ENCODE assay signal across 8 mouse cellular contexts in genomic region chr4:138561986-138562385, GRCm38 (mm10).
A peak's percentile ranks its signal among the peaks of the same experiment; 100 is the strongest.
DNase-seq lines count a peak whose midpoint lies in the region; ATAC-seq and TF ChIP-seq lines count a peak whose summit lies in the region.

No protein-coding gene starts in this region.

- H3K4me2 ChIP-seq in forebrain, embryonic 13.5 days, result no peak overlapping the region
- H3K4me2 ChIP-seq in lung, embryonic 15.5 days, result no peak overlapping the region

- no peak overlapping the region for H3K9ac ChIP-seq in forebrain, embryonic 13.5 days
- H3K9ac ChIP-seq in lung, embryonic 15.5 days, result no peak overlapping the region

- 14% methylated on average over 8 of the region's 8 CpGs for WGBS in forebrain, embryonic 13.5 days
- 13% methylated on average over 8 of the region's 8 CpGs for WGBS in large intestine, adult 2 months
- 4% methylated on average over 8 of the region's 8 CpGs for whole genome bisulfite sequencing in lung, embryonic 15.5 days

- ATAC-seq in forebrain, embryonic 13.5 days, result peak; percentile 90
- ATAC-seq in lung, embryonic 15.5 days (ENCODE audit: borderline replicate concordance, extremely low read depth, low FRiP score, low TSS enrichment), result peak; percentile 52; the same call in 1 of the 2 replicates

- no peaks in the 10 kb centered on the region for H3K36me3 ChIP-seq in E14TG2a.4 (ENCODE audit: insufficient read depth, low read length)
- no peaks in the 10 kb centered on the region for H3K36me3 ChIP-seq in forebrain, embryonic 13.5 days (ENCODE audit: poor library complexity, severe bottlenecking)
- H3K36me3 ChIP-seq in lung, embryonic 15.5 days, result no peaks in the 10 kb centered on the region

- H3K4me3 ChIP-seq in E14TG2a.4 (replicated peaks; ENCODE audit: low read length), result no peak overlapping the region
- no peak overlapping the region for H3K4me3 ChIP-seq in forebrain, embryonic 13.5 days
- no peak overlapping the region for H3K4me3 ChIP-seq in lung, embryonic 15.5 days

- peak; percentile 22 for DNase-seq in c-Kit-positive CD71-positive TER-119-negative erythroid progenitor cells, embryonic 14.5 days (ENCODE audit: low read depth)
- peak; percentile 31 for DNase-seq in heart, postnatal 25 days (ENCODE audit: low spot score)
- peak; percentile 57 for DNase-seq in large intestine, adult 2 months (ENCODE audit: low read depth, low spot score)
- DNase-seq in retina, adult 2 months (ENCODE audit: low read depth, low spot score), result peak; percentile 65
- peak; percentile 82 for DNase-seq in thymus, postnatal 4 days

- no peaks in the 10 kb centered on the region for H3K4me1 ChIP-seq in E14TG2a.4 (replicated peaks; ENCODE audit: low read depth, low read length)
- H3K4me1 ChIP-seq in forebrain, embryonic 13.5 days, result peaks cover 3% of the 10 kb centered on the region; the same call in 1 of the 2 replicates
- no peaks in the 10 kb centered on the region for H3K4me1 ChIP-seq in lung, embryonic 15.5 days

- no peak overlapping the region for H3K27ac ChIP-seq in forebrain, embryonic 13.5 days
- H3K27ac ChIP-seq in lung, embryonic 15.5 days, result no peak overlapping the region

- intact Hi-C loops in heart, postnatal 25 days (cut with DNase I), result loop anchor here (1.0 to 5.0 kb wide), 3 partner anchors 55 to 135 kb away; no protein-coding TSS in a partner anchor

- peak; percentile 59 for TF ChIP-seq CTCF in E14TG2a.4 (conservative IDR thresholded peaks at IDR 0.05; ENCODE audit: low read length)

- H3K9me3 ChIP-seq in E14TG2a.4 (ENCODE audit: low read length), result peaks cover 5% of the 10 kb centered on the region; the same call in 1 of the 2 replicates
- H3K9me3 ChIP-seq in forebrain, embryonic 13.5 days (replicated peaks), result no peaks in the 10 kb centered on the region
- no peaks in the 10 kb centered on the region for H3K9me3 ChIP-seq in lung, embryonic 15.5 days

- H3K27me3 ChIP-seq in E14TG2a.4 (ENCODE audit: insufficient read depth, low read length), result peaks cover 15% of the 10 kb centered on the region
- peaks cover 12% of the 10 kb centered on the region for H3K27me3 ChIP-seq in forebrain, embryonic 13.5 days
- peaks cover 10% of the 10 kb centered on the region for H3K27me3 ChIP-seq in lung, embryonic 15.5 days

Comparison
In these comparisons a context has a peak if more than half of its experiments do, and no peak if none do; other contexts are left out.
1. DNase-seq: peak in every context shown above with its lines; median percentile 82 in thymus, postnatal 4 days; 65 in retina, adult 2 months; 57 in large intestine, adult 2 months; 31 in heart, postnatal 25 days; 22 in c-Kit-positive CD71-positive TER-119-negative erythroid progenitor cells, embryonic 14.5 days.